8 mouse cellular contexts compared by ENCODE assay signal in the genomic region with DNA sequence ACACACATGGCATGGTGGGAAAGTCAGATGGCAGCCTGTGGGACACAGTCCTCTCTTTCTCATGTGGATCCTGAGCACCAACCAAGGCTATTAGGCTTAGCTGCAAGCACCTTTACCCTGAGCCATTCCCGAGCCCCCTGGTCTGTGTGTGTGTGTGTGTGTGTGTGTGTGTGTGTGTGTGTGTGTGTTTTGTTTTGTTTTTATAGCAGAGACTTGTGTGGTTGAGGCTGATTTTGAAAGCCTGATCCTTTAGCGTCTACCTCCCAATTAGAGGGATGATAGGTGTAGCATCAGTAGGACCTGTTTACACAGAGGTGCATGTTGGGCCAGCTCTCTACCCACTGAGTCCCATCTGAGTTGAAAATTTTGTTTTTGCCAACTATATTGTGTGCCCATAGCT. TPM values are rescaled to one million over a fixed set of nuclear protein-coding genes. Genes with fewer than 3 reads are reported as not detected.
DNase-seq lines count a peak whose midpoint lies in the region; ATAC-seq and TF ChIP-seq lines count a peak whose summit lies in the region.

No protein-coding gene starts in this region.

- H3K27ac ChIP-seq in heart, embryonic 16.5 days (ENCODE audit: low read length), result peak overlapping the region; percentile 99
- peak overlapping the region; percentile 94; the same call in 1 of the 2 replicates for H3K27ac ChIP-seq in forebrain, postnatal 0 days (ENCODE audit: low read depth, low read length)

- peak overlapping the region; percentile 87 for H3K4me3 ChIP-seq in heart, embryonic 16.5 days (ENCODE audit: low read length)
- H3K4me3 ChIP-seq in G1E (ENCODE audit: low read depth, low read length), result peak overlapping the region; percentile 88
- peak overlapping the region; percentile 67 for H3K4me3 ChIP-seq in forebrain, postnatal 0 days (ENCODE audit: low read depth, low read length)

- peaks cover 23% of the 10 kb centered on the region for H3K4me1 ChIP-seq in heart, embryonic 16.5 days (ENCODE audit: control insufficient read depth, insufficient read depth, low read length)
- peaks cover 56% of the 10 kb centered on the region for H3K4me1 ChIP-seq in G1E (ENCODE audit: insufficient read depth, low read depth, low read length)
- peaks cover 11% of the 10 kb centered on the region for H3K4me1 ChIP-seq in forebrain, postnatal 0 days (ENCODE audit: insufficient read depth)

- peak overlapping the region; percentile 99 for H3K9ac ChIP-seq in heart, embryonic 16.5 days (ENCODE audit: low read length)
- peak overlapping the region; percentile 92 for H3K9ac ChIP-seq in forebrain, postnatal 0 days

- no peak for DNase-seq in heart, postnatal 4 days
- no peak for DNase-seq in G1E (ENCODE audit: low spot score)
- DNase-seq in forebrain, postnatal 0 days, result no peak
- no peak for DNase-seq in urinary bladder, postnatal 36 days (ENCODE audit: low spot score in 2 of 2)
- no peak for DNase-seq in thymus, postnatal 25 days
- DNase-seq in layer of hippocampus, postnatal 36 days, result no peak

- ATAC-seq in heart, embryonic 16.5 days (replicated peaks; ENCODE audit: extremely low read depth, insufficient read depth, low FRiP score), result no peak
- no peak for ATAC-seq in G1E (ENCODE audit: extremely low read depth, insufficient number of reproducible peaks, low FRiP score, poor library complexity, severe bottlenecking)
- no peak for ATAC-seq in forebrain, postnatal 0 days
- ATAC-seq in megakaryocyte-erythroid progenitor cell, adult 5-6 weeks (replicated peaks; ENCODE audit: low FRiP score, low TSS enrichment, poor library complexity, severe bottlenecking), result peak; percentile 11; the same call in 1 of the 2 replicates

- H3K4me2 ChIP-seq in heart, embryonic 16.5 days (ENCODE audit: low read depth, low read length), result peak overlapping the region; percentile 84
- peak overlapping the region; percentile 95 for H3K4me2 ChIP-seq in forebrain, postnatal 0 days (ENCODE audit: low read depth)

- no peaks in the 10 kb centered on the region for H3K36me3 ChIP-seq in heart, embryonic 16.5 days (ENCODE audit: control insufficient read depth, insufficient read depth)
- H3K36me3 ChIP-seq in G1E (replicated peaks), result peaks cover 51% of the 10 kb centered on the region
- H3K36me3 ChIP-seq in forebrain, postnatal 0 days (ENCODE audit: insufficient read depth), result no peaks in the 10 kb centered on the region; the same call in 1 of the 2 replicates

- no peak for TF ChIP-seq CTCF in G1E (IDR thresholded peaks at IDR 0.05; ENCODE audit: low read depth, low read length)
- no peak for TF ChIP-seq CTCF in forebrain, postnatal 0 days (IDR thresholded peaks at IDR 0.05; ENCODE audit: low read depth)

- WGBS in heart, embryonic 16.5 days, result 53% methylated on average over 2 of the region's 2 CpGs
- 51% methylated on average over 2 of the region's 2 CpGs for WGBS in forebrain, postnatal 0 days

- H3K9me3 ChIP-seq in heart, embryonic 16.5 days (replicated peaks; ENCODE audit: control insufficient read depth, low read length), result no peaks in the 10 kb centered on the region
- no peaks in the 10 kb centered on the region for H3K9me3 ChIP-seq in G1E (replicated peaks)
- no peaks in the 10 kb centered on the region for H3K9me3 ChIP-seq in forebrain, postnatal 0 days (ENCODE audit: low read length)

- no peaks in the 10 kb centered on the region for H3K27me3 ChIP-seq in heart, embryonic 16.5 days (ENCODE audit: control insufficient read depth, insufficient read depth, low read length)
- H3K27me3 ChIP-seq in G1E (ENCODE audit: insufficient read depth, low read length), result no peaks in the 10 kb centered on the region; the same call in 1 of the 2 replicates
- no peaks in the 10 kb centered on the region for H3K27me3 ChIP-seq in forebrain, postnatal 0 days (ENCODE audit: insufficient read depth, low read length)

RNA-seq across cellular contexts. Expression of gene Gm10778, which starts 4.7 kb away (rescaled TPM):
- 3.2 and 4.0 TPM in 2 replicates for polyA plus RNA-seq in heart, embryonic 16.5 days (2015; fragmentation: Nextera tagmentation; extraction: Ambion mirVana)
- total RNA-seq in heart, postnatal 4 days (2021), result 1 to 10 TPM; 2.9 to 3.5 TPM
- total RNA-seq in G1E (2014; fragmentation: Nextera tagmentation) (11.1 and 11.8 TPM in 2 replicates), G1E (2017) (6.0 and 7.9 TPM in 2 replicates)
- 0.10 and 0.34 TPM in 2 replicates for polyA plus RNA-seq in G1E (2012)
- 5.9 and 9.5 TPM in 2 replicates for total RNA-seq in forebrain, postnatal 0 days (2014; rRNA removed)
- 2.3 and 3.4 TPM in 2 replicates for polyA plus RNA-seq in forebrain, postnatal 0 days (2015; fragmentation: Nextera tagmentation; extraction: Ambion mirVana)
- total RNA-seq in megakaryocyte-erythroid progenitor cell, adult 5-6 weeks (2014; fragmentation: Nextera tagmentation), result 4.5 and 4.6 TPM in 2 replicates
- 4.2 and 6.6 TPM in 2 replicates for total RNA-seq in megakaryocyte-erythroid progenitor cell, adult 5-6 weeks (2017)
- 1 to 10 TPM; 3.8 to 4.9 TPM for total RNA-seq in layer of hippocampus, postnatal 36 days (2021)

RNA-seq across cellular contexts. Expression of gene Ankrd24, which starts 15.8 kb away (rescaled TPM):
- polyA plus RNA-seq in heart, embryonic 16.5 days (2015; fragmentation: Nextera tagmentation; extraction: Ambion mirVana), result 14.6 and 14.8 TPM in 2 replicates
- 10 to 100 TPM; 14.5 to 16.0 TPM for total RNA-seq in heart, postnatal 4 days (2021)
- total RNA-seq in G1E (2014; fragmentation: Nextera tagmentation), result 13.8 and 16.3 TPM in 2 replicates
- 13.4 and 14.3 TPM in 2 replicates for total RNA-seq in G1E (2017)
- polyA plus RNA-seq in G1E (2012), result 9.8 and 12.7 TPM in 2 replicates
- total RNA-seq in forebrain, postnatal 0 days (2014; rRNA removed), result 45.9 and 63.6 TPM in 2 replicates
- polyA plus RNA-seq in forebrain, postnatal 0 days (2015; fragmentation: Nextera tagmentation; extraction: Ambion mirVana), result 11.4 and 13.0 TPM in 2 replicates
- 7.7 and 10.4 TPM in 2 replicates for total RNA-seq in megakaryocyte-erythroid progenitor cell, adult 5-6 weeks (2014; fragmentation: Nextera tagmentation)
- 2.1 and 3.0 TPM in 2 replicates for total RNA-seq in megakaryocyte-erythroid progenitor cell, adult 5-6 weeks (2017)
- total RNA-seq in layer of hippocampus, postnatal 36 days (2021), result 10 to 100 TPM; 31.6 to 41.0 TPM

RNA-seq across cellular contexts. Expression of gene Sirt6, which starts 16.6 kb away (rescaled TPM):
- polyA plus RNA-seq in heart, embryonic 16.5 days (2015; fragmentation: Nextera tagmentation; extraction: Ambion mirVana), result 22.9 and 26.0 TPM in 2 replicates
- 10 to 100 TPM; 16.8 to 17.0 TPM for total RNA-seq in heart, postnatal 4 days (2021)
- total RNA-seq in G1E (2014; fragmentation: Nextera tagmentation), result 35.9 and 61.0 TPM in 2 replicates
- 6.0 and 6.6 TPM in 2 replicates for total RNA-seq in G1E (2017)
- 136 and 158 TPM in 2 replicates for polyA plus RNA-seq in G1E (2012)
- total RNA-seq in forebrain, postnatal 0 days (2014; rRNA removed), result 18.0 and 25.2 TPM in 2 replicates
- polyA plus RNA-seq in forebrain, postnatal 0 days (2015; fragmentation: Nextera tagmentation; extraction: Ambion mirVana), result 30.8 and 33.4 TPM in 2 replicates
- 13.7 and 18.3 TPM in 2 replicates for total RNA-seq in megakaryocyte-erythroid progenitor cell, adult 5-6 weeks (2014; fragmentation: Nextera tagmentation)
- 2.1 and 5.5 TPM in 2 replicates for total RNA-seq in megakaryocyte-erythroid progenitor cell, adult 5-6 weeks (2017)
- total RNA-seq in layer of hippocampus, postnatal 36 days (2021), result 10 to 100 TPM; 26.2 to 27.9 TPM

RNA-seq across cellular contexts. Expression of gene BC025920, which starts 38.1 kb away (rescaled TPM):
- polyA plus RNA-seq in heart, embryonic 16.5 days (2015; fragmentation: Nextera tagmentation; extraction: Ambion mirVana), result 1.2 TPM in 2 replicates
- 1 to 10 TPM; 1.2 to 1.3 TPM for total RNA-seq in heart, postnatal 4 days (2021)
- total RNA-seq in G1E (2014; fragmentation: Nextera tagmentation) (6.7 and 6.8 TPM in 2 replicates), G1E (2017) (3.3 and 4.3 TPM in 2 replicates)
- 0.40 and 0.50 TPM in 2 replicates for polyA plus RNA-seq in G1E (2012)
- 3.8 and 4.7 TPM in 2 replicates for total RNA-seq in forebrain, postnatal 0 days (2014; rRNA removed)
- polyA plus RNA-seq in forebrain, postnatal 0 days (2015; fragmentation: Nextera tagmentation; extraction: Ambion mirVana), result 1.4 TPM in 2 replicates
- 3.4 and 4.5 TPM in 2 replicates for total RNA-seq in megakaryocyte-erythroid progenitor cell, adult 5-6 weeks (2014; fragmentation: Nextera tagmentation)
- total RNA-seq in megakaryocyte-erythroid progenitor cell, adult 5-6 weeks (2017), result 2.8 and 4.6 TPM in 2 replicates
- total RNA-seq in layer of hippocampus, postnatal 36 days (2021), result 1 to 10 TPM; 3.6 to 3.9 TPM

RNA-seq across cellular contexts. Expression of gene Tle6, which starts 43.3 kb away (rescaled TPM):
- polyA plus RNA-seq in heart, embryonic 16.5 days (2015; fragmentation: Nextera tagmentation; extraction: Ambion mirVana), result 29.6 and 31.0 TPM in 2 replicates
- total RNA-seq in heart, postnatal 4 days (2021), result 10 to 100 TPM in 1 of 2 experiments, 1 to 10 TPM in 1; 7.2 to 10.6 TPM
- total RNA-seq in G1E (2014; fragmentation: Nextera tagmentation), result 42.7 and 44.3 TPM in 2 replicates
- 17.5 and 21.5 TPM in 2 replicates for total RNA-seq in G1E (2017)
- 28.8 and 49.5 TPM in 2 replicates for polyA plus RNA-seq in G1E (2012)
- 8.7 and 14.1 TPM in 2 replicates for total RNA-seq in forebrain, postnatal 0 days (2014; rRNA removed)
- polyA plus RNA-seq in forebrain, postnatal 0 days (2015; fragmentation: Nextera tagmentation; extraction: Ambion mirVana), result 4.2 and 5.1 TPM in 2 replicates
- 7.9 and 14.3 TPM in 2 replicates for total RNA-seq in megakaryocyte-erythroid progenitor cell, adult 5-6 weeks (2014; fragmentation: Nextera tagmentation)
- 3.5 and 14.3 TPM in 2 replicates for total RNA-seq in megakaryocyte-erythroid progenitor cell, adult 5-6 weeks (2017)
- total RNA-seq in layer of hippocampus, postnatal 36 days (2021), result 1 to 10 TPM; 1.3 to 3.0 TPM
